Mouse (Mus musculus): ENCODE measurements around the gene Galnt10.

Gene Galnt10

DNA sequence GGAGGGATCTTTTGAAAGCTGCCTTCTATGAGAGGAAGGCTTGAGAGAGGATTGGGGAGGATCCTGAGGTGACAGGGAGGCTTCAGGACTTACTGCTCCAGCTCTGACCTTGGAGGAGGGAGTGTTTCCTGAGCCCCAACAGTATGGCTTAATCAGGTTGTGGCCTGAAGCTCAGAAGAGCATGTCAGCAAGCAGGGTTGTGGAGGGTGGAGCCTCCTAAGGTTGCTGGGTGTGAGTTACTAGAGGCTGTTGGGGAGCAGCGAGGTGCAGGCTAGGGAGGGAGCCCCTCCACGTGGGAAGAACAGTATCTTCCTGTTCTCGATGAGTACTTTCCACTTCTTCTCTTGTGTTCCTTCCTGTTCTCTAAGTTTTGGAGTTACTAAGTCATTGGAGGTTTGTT lies 32.0 kb downstream of the Galnt10 start:
- in situ Hi-C loops (cut with MboI; ENCODE audit: low pct_unique_long_range_greater_than_20kb in 1 of 2, low sequenced_read_pairs in 2 of 2, unreplicated experiment in 1 of 2) = no loop called here

- in situ Hi-C loops (cut with MboI; ENCODE audit: low pct_unique_long_range_greater_than_20kb in 1 of 2, low sequenced_read_pairs in 2 of 2, unreplicated experiment in 1 of 2) = no loop called here
Observed at GRCm38 (mm10) chr11:57682589-57682988, 37.3 kb downstream of the Galnt10 start.

- in situ Hi-C loops (cut with MboI; ENCODE audit: low pct_unique_long_range_greater_than_20kb in 1 of 2, low sequenced_read_pairs in 2 of 2, unreplicated experiment in 1 of 2) = no loop called here
Observed at GRCm38 (mm10) chr11:57683125-57683524, 37.9 kb downstream of the Galnt10 start.

DNA sequence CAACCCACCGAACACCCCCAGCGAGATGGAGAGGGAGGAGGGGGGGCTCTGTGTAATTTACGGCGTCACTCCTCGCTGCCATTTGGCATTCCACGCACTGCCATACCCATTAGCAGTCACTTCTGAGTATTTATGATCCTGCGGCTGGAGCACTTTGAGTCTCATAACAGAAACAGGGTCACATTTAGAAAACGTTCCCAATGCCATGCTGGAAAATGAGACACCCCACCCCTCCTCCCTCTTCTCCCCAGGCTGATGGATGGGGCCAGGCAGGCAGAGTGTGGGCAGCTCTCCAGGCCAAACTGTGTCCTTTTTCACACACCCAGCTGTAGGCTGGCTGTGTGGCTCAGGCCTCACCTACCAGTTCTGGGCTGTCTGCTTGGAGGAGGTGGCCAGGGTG lies 38.7 kb downstream of the Galnt10 start:
- in situ Hi-C loops (cut with MboI; ENCODE audit: low pct_unique_long_range_greater_than_20kb in 1 of 2, low sequenced_read_pairs in 2 of 2, unreplicated experiment in 1 of 2) = no loop called here

DNA sequence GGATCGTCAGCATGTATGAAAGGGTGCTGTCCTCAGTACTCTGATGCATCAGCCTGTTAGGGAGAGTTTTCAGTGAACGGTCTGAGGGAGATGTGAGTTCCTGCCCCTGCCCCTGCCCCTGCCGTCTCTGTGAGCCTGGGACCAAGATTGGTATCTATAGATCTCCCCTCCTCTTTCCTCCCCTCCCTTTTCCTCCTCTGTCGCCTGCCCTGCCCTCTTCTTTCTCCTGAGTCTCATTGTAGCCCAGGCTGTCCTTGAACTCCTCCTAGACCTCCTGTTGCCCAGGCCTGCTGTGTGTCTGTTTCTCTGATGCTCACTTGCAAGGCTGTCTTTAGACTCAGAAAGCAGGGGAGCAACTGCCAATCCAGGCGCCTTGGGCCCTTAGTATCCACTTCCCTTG lies 39.6 kb downstream of the Galnt10 start:
- in situ Hi-C loops (cut with MboI; ENCODE audit: low pct_unique_long_range_greater_than_20kb in 1 of 2, low sequenced_read_pairs in 2 of 2, unreplicated experiment in 1 of 2) = no loop called here

DNA sequence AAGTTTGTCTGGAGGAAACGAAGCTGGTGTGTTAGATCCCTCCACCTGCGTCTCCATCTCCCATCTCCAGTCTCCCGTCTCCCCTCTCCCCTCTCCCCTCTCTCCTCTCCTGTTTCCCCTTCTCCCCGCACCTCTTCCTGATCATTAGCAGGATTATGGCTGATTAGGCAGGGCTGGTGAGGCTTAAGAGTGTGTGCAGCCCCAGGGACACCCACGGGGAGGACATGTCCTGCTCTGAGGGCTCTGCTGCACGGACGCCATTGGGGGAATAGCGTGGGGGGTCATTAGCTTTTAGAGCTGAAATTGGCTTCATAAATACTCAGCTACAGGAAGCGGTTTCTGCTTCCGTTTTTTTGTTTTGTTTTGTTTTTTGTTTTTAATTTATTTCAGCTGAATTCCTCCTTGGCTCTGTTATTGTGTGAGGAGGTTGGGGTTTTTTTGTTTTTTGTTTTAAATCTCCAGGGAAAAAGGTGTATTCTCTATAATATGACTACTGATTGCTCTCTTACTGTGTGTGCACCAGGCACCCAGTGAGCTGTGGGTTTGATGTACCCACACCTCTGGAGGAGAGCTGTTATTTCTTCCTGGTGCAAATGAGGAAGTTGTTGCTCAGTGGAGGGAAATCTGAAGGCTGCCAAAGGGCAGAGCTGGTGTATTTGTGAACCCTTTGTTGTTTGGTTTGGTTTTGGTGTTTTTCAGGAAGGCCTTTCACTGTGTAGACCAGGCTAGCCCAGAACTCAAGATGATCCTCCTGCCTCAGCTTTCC lies 40.6 kb downstream of the Galnt10 start:
- in situ Hi-C loops (cut with MboI; ENCODE audit: low pct_unique_long_range_greater_than_20kb in 1 of 2, low sequenced_read_pairs in 2 of 2, unreplicated experiment in 1 of 2) = no loop called here

GRCm38 (mm10) chr11:57686797-57687196 lies 41.6 kb downstream of the Galnt10 start:
- in situ Hi-C loops (cut with MboI; ENCODE audit: low pct_unique_long_range_greater_than_20kb in 1 of 2, low sequenced_read_pairs in 2 of 2, unreplicated experiment in 1 of 2) = no loop called here

DNA sequence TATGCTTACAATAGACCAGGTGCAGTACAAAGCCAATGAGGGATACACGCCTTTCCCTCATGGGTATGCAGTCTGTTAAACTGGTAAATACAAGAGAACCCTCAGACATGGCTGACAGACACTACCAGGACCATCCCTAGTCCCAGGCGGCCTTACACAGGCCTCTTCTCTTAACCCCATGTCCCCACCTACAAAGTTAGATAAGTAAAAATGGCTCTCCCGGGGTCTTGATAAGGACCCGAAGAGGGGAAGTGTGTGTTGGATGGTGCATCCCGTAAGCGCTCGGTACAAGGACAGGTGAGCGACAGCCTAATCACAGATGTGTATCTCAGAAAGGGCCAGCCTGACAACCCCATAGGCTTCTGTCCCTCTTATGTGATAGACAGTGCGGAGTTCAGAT lies 42.0 kb downstream of the Galnt10 start:
- in situ Hi-C loops (cut with MboI; ENCODE audit: low pct_unique_long_range_greater_than_20kb in 1 of 2, low sequenced_read_pairs in 2 of 2, unreplicated experiment in 1 of 2) = no loop called here

GRCm38 (mm10) chr11:57688179-57688929 lies 43.1 kb downstream of the Galnt10 start:
- in situ Hi-C loops (cut with MboI; ENCODE audit: low pct_unique_long_range_greater_than_20kb in 1 of 2, low sequenced_read_pairs in 2 of 2, unreplicated experiment in 1 of 2) = no loop called here

DNA sequence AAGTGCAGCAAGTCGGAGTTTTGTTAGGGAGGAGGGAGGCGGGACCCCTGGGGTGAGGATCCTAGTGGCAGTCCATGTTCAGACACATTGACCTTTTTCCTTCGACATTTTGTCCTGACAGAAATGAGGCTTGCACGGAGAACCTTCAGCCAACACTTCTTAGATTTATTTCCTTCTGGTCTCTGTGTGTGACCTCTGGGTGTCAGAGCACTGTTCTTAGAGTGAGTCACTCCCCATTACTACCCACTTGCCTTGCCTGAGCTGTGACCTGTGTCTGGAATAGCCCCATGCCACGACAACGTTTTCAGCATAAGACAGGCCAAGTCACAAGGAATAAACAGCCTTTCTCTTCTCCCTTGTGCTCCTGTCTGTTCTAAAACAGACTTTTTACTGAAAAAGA lies 44.6 kb downstream of the Galnt10 start:
- in situ Hi-C loops (cut with MboI; ENCODE audit: low pct_unique_long_range_greater_than_20kb in 1 of 2, low sequenced_read_pairs in 2 of 2, unreplicated experiment in 1 of 2) = no loop called here

DNA sequence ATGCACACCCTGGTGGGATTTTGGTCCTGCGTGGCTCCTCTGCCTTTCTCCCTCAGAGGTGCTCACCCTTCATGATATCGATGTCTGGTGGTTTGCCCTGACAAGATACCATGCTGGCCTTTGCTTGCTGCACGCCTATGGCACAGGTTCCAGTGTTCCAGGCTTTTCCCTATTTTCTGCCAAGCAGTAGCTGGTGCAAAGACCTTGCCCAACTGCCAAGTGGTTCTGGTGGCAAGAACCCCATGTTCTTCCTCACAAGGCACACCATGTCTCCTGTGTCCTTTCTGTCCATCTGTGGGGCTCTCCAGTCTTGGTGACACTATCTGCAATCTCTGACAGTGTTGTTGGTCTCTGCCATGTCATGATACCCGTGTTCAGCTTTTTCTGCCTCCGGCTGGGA lies 45.6 kb downstream of the Galnt10 start:
- in situ Hi-C loops (cut with MboI; ENCODE audit: low pct_unique_long_range_greater_than_20kb in 1 of 2, low sequenced_read_pairs in 2 of 2, unreplicated experiment in 1 of 2) = no loop called here

GRCm38 (mm10) chr11:57691939-57692338 lies 46.7 kb downstream of the Galnt10 start:
- in situ Hi-C loops (cut with MboI; ENCODE audit: low pct_unique_long_range_greater_than_20kb in 1 of 2, low sequenced_read_pairs in 2 of 2, unreplicated experiment in 1 of 2) = no loop called here

- in situ Hi-C loops (cut with MboI; ENCODE audit: low pct_unique_long_range_greater_than_20kb in 1 of 2, low sequenced_read_pairs in 2 of 2, unreplicated experiment in 1 of 2) = no loop called here
Observed at GRCm38 (mm10) chr11:57692726-57693125, 47.5 kb downstream of the Galnt10 start.

GRCm38 (mm10) chr11:57694486-57694885 lies 49.2 kb downstream of the Galnt10 start:
- in situ Hi-C loops (cut with MboI; ENCODE audit: low pct_unique_long_range_greater_than_20kb in 1 of 2, low sequenced_read_pairs in 2 of 2, unreplicated experiment in 1 of 2) = no loop called here

GRCm38 (mm10) chr11:57696207-57696676 lies 51.0 kb downstream of the Galnt10 start:
- in situ Hi-C loops (cut with MboI; ENCODE audit: low pct_unique_long_range_greater_than_20kb in 1 of 2, low sequenced_read_pairs in 2 of 2, unreplicated experiment in 1 of 2) = no loop called here

DNA sequence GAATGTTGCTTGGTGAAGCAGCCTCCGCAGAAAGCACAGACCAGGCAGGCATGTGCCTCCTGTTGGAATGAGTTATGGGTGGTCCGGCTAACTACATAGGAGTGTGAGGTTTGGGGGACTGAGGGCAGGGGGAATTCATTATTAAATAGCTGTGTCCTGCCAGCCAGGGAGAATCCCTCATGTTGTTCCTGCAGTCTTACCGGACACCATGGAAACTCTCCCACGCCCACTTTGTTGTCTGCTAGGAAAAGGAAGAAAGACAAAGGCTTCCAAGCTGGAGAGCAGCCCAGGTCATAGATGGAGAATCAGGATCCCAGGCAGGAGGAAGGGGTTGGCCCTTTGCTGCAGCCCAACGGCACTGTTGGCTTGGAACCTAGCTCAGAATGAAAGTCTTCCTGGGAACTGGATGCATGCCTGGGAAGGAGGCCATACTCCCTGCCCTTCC lies 51.6 kb downstream of the Galnt10 start:
- in situ Hi-C loops (cut with MboI; ENCODE audit: low pct_unique_long_range_greater_than_20kb in 1 of 2, low sequenced_read_pairs in 2 of 2, unreplicated experiment in 1 of 2) = no loop called here

- in situ Hi-C loops (cut with MboI; ENCODE audit: low pct_unique_long_range_greater_than_20kb in 1 of 2, low sequenced_read_pairs in 2 of 2, unreplicated experiment in 1 of 2) = no loop called here
Observed at GRCm38 (mm10) chr11:57700114-57700513, 54.9 kb downstream of the Galnt10 start.

- in situ Hi-C loops (cut with MboI; ENCODE audit: low pct_unique_long_range_greater_than_20kb in 1 of 2, low sequenced_read_pairs in 2 of 2, unreplicated experiment in 1 of 2) = no loop called here
Observed at GRCm38 (mm10) chr11:57701193-57701925, 56.1 kb downstream of the Galnt10 start.

- in situ Hi-C loops (cut with MboI; ENCODE audit: low pct_unique_long_range_greater_than_20kb in 1 of 2, low sequenced_read_pairs in 2 of 2, unreplicated experiment in 1 of 2) = no loop called here
Observed at GRCm38 (mm10) chr11:57701956-57702355, 56.7 kb downstream of the Galnt10 start.

Data from mouse embryonic stem cell (cell line).